Mouse (Mus musculus): ENCODE results near the gene Serpinb9f.
"Not testable (repeated sequence)": the region's sequence is repeated elsewhere in the genome, so short reads cannot be mapped to it uniquely, and the experiment has no call there.

Serpinb9f gene

GRCm38 (mm10) chr13:33323777-33324176 is at the start of gene Serpinb9f:
Serpinb9f (plus strand) TSS chr13:33324077.
- not testable (repeated sequence) for DNase-seq

GRCm38 (mm10) chr13:33308631-33309030 is 15.2 kb upstream of the Serpinb9f start:
- DNase-seq = not testable (repeated sequence)

GRCm38 (mm10) chr13:33356666-33357065 is 32.8 kb downstream of the Serpinb9f start:
- not testable (repeated sequence) for DNase-seq
